Mouse (Mus musculus): ENCODE measurements around the gene Pla2g5.

DNA sequence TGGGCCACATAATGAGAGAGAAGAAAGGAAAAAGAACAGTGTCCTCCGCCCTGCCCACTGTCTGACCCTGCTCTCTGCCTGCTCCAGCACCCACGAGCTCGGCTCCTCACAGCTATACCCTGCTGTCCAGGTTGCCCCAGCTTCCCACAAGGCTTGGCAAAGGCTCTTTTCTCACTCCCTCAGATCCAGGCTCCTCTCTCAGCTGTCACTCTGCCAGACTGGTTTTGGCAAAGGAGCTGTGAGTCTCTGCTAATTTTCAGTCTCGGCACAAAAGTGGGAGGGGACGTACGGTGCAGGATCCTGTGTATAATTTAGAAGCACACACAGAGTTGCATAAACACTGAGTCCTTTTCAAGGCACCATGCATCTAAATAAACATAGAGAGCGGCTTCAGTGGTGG is 21.9 kb downstream of the Pla2g5 start:
- TF ChIP-seq CTCF (IDR thresholded peaks at IDR 0.05; ENCODE audit: low read depth) (no peak), EP300 (IDR thresholded peaks at IDR 0.05; ENCODE audit: low read depth) (no peak)

All from liver, postnatal 0 days (tissue).